Mouse (Mus musculus) heart, embryonic 10.5 days (tissue): ENCODE data around the gene Smim12. TPM values are rescaled to one million over a fixed set of nuclear protein-coding genes. Genes with fewer than 3 reads are reported as not detected.

ENCODE experiments used
- DNase-seq: peaks from one replicate; pipeline ENCODE4 v3.0.0-alpha.2; 2017; ENCODE audit warnings: low spot score
- H3K27ac ChIP-seq: fragments of 300-500 bp; sonication (generic); 2 replicates; pipeline ENCODE4 v1.5.1; 2016; ENCODE audit warnings: mild to moderate bottlenecking
- H3K27me3 ChIP-seq: fragments of 300-500 bp; sonication (generic); 2 replicates; pipeline ENCODE4 v1.6.1; 2016; ENCODE audit warnings: mild to moderate bottlenecking; ENCODE audit not compliant: poor library complexity, insufficient read depth, severe bottlenecking
- H3K36me3 ChIP-seq: fragments of 300-500 bp; sonication (generic); 2 replicates; pipeline ENCODE4 v1.6.1; 2016; ENCODE audit warnings: mild to moderate bottlenecking, moderate library complexity
- H3K4me1 ChIP-seq: fragments of 300-500 bp; sonication (generic); 2 replicates; pipeline ENCODE4 v1.6.1; 2016; ENCODE audit warnings: mild to moderate bottlenecking
- H3K4me3 ChIP-seq: fragments of 300-500 bp; sonication (generic); 2 replicates; pipeline ENCODE4 v1.5.1; 2016; ENCODE audit warnings: mild to moderate bottlenecking, moderate library complexity
- H3K9me3 ChIP-seq: fragments of 300-500 bp; sonication (generic); 2 replicates; pipeline ENCODE4 v1.6.1; 2016; ENCODE audit warnings: mild to moderate bottlenecking, moderate library complexity
- WGBS: fragments of 180-500 bp; shearing (Covaris S2); methylation state at CpG from one replicate; pipeline ENCODE4 v1.1.7; 2016; 5-methylcytosine and 5-hydroxymethylcytosine counted together
- polyA plus RNA-seq: library from polyadenylated mRNA; unstranded; fragments of >200 nt; fragmentation: Nextera tagmentation; extraction: Ambion mirVana; gene quantifications from 2 replicates; pipeline ENCODE4 v1.2.1, GENCODE M21; 2016

Smim12 gene
- polyA plus RNA-seq, 1 experiment from 2014 or later = 83.2 TPM

DNA sequence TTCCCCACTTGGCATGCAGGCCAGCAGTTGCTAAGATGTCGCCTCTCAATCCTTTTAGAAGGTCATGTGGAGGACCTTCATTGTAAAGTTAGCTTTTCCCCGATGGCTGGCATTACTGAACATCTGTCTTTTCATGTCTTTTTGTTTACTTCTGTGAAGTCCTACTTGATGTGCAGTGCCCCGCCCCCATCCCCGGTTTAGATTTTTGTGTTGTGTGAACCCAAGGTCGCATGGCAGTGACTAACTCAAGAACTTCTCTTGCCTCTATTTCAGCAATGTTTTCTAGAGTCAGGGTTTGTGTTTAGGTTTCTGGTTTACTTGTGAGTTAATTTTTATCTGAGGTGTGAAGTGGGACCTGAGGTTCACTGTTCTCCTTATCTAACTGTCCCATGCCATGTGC, 49.0 kb downstream of the Smim12 start:
- Histone ChIP-seq H3K36me3 (no peaks in the 10 kb centered on the region), H3K4me3 (no peak overlapping the region), H3K9me3 (no peaks in the 10 kb centered on the region), H3K27ac (no peak overlapping the region), H3K4me1 (peaks cover 24% of the 10 kb centered on the region), H3K27me3 (no peaks in the 10 kb centered on the region)
- no peak for DNase-seq
- WGBS = 80% methylated on average over 5 of the region's 5 CpGs

Other genes starting within 250 kb of the Smim12 start
- gene Sfpq, start 222.5 kb upstream of the Smim12 start, polyA plus RNA-seq = 49.1 and 75.9 TPM in 2 replicates
- gene Zmym1, start 182.6 kb upstream of the Smim12 start, polyA plus RNA-seq = 18.3 and 26.0 TPM in 2 replicates
- gene Zmym6, start 166.4 kb upstream of the Smim12 start, polyA plus RNA-seq = 13.2 and 15.2 TPM in 2 replicates
- 16.4 and 16.5 TPM in 2 replicates for gene Tmem35b, start 120.1 kb upstream of the Smim12 start, polyA plus RNA-seq
- 0.31 and 0.77 TPM in 2 replicates for gene Dlgap3, start 74.6 kb upstream of the Smim12 start, polyA plus RNA-seq
- 32.7 and 48.8 TPM in 2 replicates for gene Gja4, start 70.3 kb downstream of the Smim12 start, polyA plus RNA-seq
- gene Gjb3, start 87.1 kb downstream of the Smim12 start, polyA plus RNA-seq = 0.90 and 3.2 TPM in 2 replicates
- gene Gjb4, start 110.3 kb downstream of the Smim12 start, polyA plus RNA-seq = not detected in 2 replicates
- gene Gjb5, start 114.4 kb downstream of the Smim12 start, polyA plus RNA-seq = 0.58 and 1.8 TPM in 2 replicates